Mouse (Mus musculus): ENCODE measurements around the gene Apbb1.

- TF ChIP-seq MAFK (IDR thresholded peaks at IDR 0.05; ENCODE audit: insufficient read depth, low read depth, low read length) = no peak
- no peak for TF ChIP-seq CHD2 (IDR thresholded peaks at IDR 0.05; ENCODE audit: low read depth, low read length)
- TF ChIP-seq HCFC1 (IDR thresholded peaks at IDR 0.05; ENCODE audit: borderline replicate concordance, insufficient read depth, low read length) = no peak
- TF ChIP-seq ZNF384 (IDR thresholded peaks at IDR 0.05; ENCODE audit: low read depth, low read length) = no peak
- no peak for TF ChIP-seq ZC3H11A (IDR thresholded peaks at IDR 0.05; ENCODE audit: borderline replicate concordance, low read depth, low read length)
These were observed 12.4 kb downstream of the Apbb1 start for GRCm38 (mm10) chr7:105568988-105569471.
